Mouse (Mus musculus) liver (tissue): ENCODE data around the gene Folr2.

Source experiments
- DNase-seq: peaks from one replicate; pipeline ENCODE4 v3.0.0-alpha.2; 2020; ENCODE audit warnings: mixed read lengths

The Folr2 gene

GRCm38 (mm10) chr7:101823758-101824630, 33.0 kb downstream of the Folr2 start:
- no peak for DNase-seq

- DNase-seq = peak; percentile 15
These were observed 33.9 kb downstream of the Folr2 start for GRCm38 (mm10) chr7:101822836-101823757.

- DNase-seq = peak; percentile 22
These were observed 35.2 kb downstream of the Folr2 start for GRCm38 (mm10) chr7:101821571-101822501.

GRCm38 (mm10) chr7:101820295-101821030, 36.5 kb downstream of the Folr2 start:
- DNase-seq = no peak

- no peak for DNase-seq
These were observed 39.1 kb downstream of the Folr2 start, which contains the start of gene Phox2a for GRCm38 (mm10) chr7:101817861-101818401. Phox2a (plus strand) TSS chr7:101818313.
